Mouse (Mus musculus): ENCODE results near the gene Rpa1.
"Not testable (repeated sequence)": the region's sequence is repeated elsewhere in the genome, so short reads cannot be mapped to it uniquely, and the experiment has no call there.

The Rpa1 gene

DNA sequence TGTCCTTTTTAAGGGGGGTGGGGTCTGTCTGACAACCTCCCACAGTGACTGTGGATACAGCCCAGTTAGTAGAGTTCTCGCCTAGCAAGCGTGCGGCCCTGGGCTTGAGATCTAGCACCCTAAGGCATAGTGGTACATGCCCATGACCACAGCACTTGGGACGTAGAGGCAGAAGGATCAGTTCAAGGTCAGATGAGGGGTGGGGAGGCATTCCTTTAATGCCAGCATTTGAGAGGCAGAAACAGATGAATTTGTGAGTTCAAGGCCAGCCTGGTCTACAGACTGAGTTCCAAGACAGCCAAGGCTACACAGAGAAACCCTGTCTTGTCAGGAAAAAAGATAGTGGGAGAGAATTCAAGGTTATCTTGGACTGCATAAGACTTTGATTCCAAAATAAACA lies 61.3 kb downstream of the Rpa1 start:
- DNase-seq (ENCODE audit: low spot score in 2 of 2): no peak

DNA sequence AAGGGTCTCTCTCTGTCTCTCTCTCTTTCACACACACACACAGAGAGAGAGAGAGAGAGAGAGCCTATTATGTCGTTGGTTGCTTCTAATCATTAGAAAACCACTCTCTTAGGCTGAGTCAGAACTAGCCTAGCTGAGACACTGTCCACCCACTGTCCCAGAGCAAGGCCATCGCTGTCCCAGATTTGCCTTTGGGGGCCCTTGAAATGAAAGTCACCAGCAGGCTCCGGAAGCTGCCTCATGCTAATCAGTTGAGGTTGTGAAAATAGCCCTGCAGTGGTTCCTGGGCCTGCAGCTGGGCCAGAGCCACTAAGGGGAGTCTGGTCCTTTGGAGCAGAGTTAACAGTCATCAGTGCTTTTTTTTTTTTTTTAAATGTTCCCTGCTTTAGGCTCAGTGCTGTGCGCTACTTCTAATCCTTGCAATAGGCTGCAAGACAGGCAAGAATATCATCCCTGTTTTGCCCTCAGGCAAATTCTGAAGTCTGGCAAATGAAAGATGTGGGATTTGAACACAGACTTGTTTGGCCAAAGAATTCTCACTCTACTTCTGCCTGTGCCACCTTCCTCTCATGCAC lies 62.1 kb downstream of the Rpa1 start:
- DNase-seq (ENCODE audit: low spot score in 2 of 2): no peak

GRCm38 (mm10) chr11:75283784-75284183 lies 64.3 kb downstream of the Rpa1 start:
- DNase-seq (ENCODE audit: low spot score in 2 of 2): not testable (repeated sequence)

DNA sequence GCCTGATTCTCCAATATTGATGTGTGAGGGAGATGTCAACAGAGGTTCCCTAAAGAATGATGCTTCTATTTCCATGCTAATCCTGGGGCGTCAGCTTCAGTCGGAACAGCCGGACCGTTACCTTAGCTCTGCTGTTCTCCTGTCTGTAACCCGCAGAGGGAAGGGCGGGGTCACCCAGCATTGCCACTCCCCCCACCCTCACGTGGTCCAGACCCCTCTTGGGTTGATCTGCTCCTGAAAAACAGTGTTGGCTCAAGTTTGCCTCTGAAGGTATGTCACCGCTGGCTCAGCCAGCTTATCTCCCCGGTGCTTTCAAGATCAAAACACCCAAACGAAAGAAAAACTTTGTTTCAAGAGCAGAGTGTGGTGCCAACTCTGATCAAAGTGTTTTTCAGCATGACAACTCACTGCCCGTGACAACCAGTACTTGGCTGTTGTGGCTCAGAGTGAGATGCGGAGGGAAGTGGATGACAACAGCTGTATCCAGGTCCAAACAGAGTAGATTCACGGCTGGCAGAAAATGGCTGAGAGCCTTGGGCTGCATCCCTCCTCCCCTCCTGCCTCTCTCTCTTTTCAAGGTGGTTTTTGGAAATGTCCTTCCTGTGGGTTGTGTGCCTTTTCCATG lies 65.5 kb downstream of the Rpa1 start:
- no peak for DNase-seq (ENCODE audit: low spot score in 2 of 2)

DNA sequence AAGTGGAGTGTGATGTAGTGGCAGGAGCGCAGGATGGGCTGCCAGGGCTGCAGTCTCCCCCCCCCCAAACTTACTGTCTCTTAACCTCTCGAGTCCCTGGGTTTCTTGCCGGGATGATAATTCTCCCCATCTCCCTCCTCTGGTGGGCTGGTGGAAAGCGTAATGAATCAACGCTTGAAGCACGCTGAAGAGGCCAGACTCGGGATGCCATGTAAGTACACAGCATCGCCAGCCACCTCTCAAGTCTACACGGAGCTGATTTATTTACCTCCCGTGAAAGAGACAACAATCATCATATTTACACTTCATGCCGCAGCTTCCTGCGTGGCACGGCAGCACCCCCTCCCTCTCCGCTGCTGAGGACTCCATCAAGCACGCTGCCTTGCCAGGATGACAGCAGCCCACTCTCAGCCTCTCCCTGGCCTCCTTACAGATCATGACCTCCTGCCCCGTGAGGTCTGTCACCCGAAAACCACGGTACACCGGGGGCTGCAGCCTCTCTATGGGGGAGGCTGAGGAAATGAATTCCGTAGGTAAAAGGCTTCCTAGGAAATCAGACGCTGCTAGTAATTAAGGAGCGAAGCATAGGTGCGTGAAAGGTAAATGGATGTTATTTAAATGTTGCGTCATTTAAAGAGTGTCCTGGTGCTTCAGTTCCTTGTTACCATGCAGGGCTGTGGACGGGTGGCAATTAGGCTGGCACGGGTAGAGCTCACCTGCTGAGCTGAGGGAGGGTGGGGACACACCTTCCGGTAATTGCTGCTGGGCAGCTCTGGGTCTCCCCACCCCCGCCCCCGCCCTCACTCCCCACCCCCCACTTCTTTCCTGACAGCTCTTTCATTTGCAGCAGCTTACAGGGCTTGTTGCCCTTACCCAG lies 66.5 kb downstream of the Rpa1 start:
- DNase-seq (ENCODE audit: low spot score in 2 of 2): no peak

- no peak for DNase-seq (ENCODE audit: low spot score in 2 of 2)
Measured at GRCm38 (mm10) chr11:75280435-75281001, 67.6 kb downstream of the Rpa1 start.

- DNase-seq (ENCODE audit: low spot score in 2 of 2): no peak
Measured at GRCm38 (mm10) chr11:75280066-75280410, 68.1 kb downstream of the Rpa1 start.

GRCm38 (mm10) chr11:75279342-75280065 lies 68.6 kb downstream of the Rpa1 start:
- DNase-seq (ENCODE audit: low spot score in 2 of 2): no peak

DNA sequence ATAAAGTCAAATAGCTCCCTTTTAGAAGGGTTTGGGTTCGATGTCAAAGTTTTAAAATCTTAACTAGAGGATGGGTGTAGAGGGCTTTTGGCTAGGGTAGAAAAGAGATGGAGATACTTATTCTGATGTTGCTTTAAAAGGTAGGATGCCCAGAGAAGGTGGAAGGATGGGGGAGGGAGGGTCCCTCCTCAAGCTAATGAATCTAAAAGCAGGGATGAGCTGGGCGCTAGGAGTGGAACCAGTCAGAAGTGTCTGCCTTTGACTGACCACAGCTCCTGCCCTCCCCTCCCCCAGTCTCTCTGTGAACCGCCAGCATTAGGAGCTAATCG lies 69.1 kb downstream of the Rpa1 start:
- no peak for DNase-seq (ENCODE audit: low spot score in 2 of 2)

- DNase-seq (ENCODE audit: low spot score in 2 of 2): no peak
Measured at GRCm38 (mm10) chr11:75278115-75278514, 70.0 kb downstream of the Rpa1 start.

DNA sequence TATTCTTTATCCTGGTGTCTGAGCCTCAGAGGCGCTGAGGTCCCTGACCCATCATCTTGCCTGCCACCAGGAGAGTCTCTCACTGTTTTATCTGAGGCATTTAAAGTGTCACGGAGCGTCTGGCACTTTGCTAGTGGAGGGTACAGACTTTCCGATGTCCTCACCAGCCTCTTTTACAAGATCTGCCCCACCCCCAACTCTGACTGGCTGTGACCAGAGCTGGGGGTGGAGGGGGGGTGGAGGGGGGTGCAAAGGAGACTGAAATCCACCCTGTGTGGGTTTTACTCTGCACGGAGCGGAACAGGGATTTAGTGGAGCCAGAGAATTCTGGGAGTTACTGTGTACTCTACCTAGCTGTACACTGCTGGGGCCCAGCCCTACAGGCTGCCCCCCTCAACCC lies 73.1 kb downstream of the Rpa1 start:
- DNase-seq (ENCODE audit: low spot score in 2 of 2): no peak

DNA sequence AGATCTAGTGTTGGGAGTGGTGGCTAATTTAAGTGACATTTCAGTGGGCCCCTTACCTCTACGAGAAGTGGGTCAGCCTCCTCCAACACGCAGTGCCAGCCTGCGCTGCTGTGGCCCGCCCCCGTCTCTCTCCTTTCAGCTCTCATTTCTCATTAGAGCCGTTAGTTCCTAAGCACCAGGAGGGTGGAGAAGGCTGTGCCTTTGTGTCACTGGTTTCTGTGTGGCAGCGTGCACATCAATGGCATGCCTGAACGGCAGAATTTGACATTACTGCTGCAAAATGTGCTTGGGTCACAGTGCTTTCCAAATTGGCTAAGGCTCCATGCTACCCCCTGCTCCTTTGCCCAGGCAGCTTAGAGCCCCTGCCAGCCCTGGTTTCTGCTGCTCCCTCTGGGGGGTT lies 74.7 kb downstream of the Rpa1 start:
- no peak for DNase-seq (ENCODE audit: low spot score in 2 of 2)

- no peak for DNase-seq (ENCODE audit: low spot score in 2 of 2)
Measured at GRCm38 (mm10) chr11:75270985-75271434, 77.1 kb downstream of the Rpa1 start.

DNA sequence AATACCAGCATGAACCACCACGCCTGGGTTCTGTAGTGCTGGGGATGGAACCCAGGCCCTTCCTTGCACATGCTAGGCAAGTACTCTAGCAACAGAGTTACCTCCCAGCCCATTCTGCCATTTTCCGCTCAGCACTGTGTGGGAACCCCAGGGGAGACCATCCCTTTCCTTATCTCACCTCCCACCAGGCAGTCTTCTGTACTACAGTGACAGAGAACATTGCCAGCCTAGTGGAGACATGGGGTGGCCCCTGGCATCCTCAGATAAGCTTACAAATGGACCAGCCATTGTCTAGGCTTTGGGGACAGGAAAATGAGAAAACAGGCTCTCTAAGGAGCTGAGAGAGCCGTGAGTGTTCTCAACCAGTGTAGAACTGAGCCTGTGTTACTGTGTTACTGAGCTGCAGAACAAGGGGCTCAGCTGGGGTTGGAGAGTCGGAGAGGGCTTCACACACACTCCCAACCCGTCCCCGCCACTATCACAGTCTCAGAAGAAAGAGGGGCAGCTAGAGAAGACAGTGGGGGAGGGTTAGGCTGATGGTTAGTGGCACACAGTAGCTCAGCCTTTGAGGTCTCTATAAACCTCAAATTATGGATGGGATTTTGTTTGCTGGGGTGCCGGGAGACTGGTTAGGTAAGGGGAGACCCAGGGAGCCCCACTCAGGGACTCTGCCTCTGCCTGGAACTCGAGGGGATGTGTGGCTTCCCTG lies 77.7 kb downstream of the Rpa1 start:
- DNase-seq (ENCODE audit: low spot score in 2 of 2): no peak

- DNase-seq (ENCODE audit: low spot score in 2 of 2): no peak
Measured at GRCm38 (mm10) chr11:75269213-75269612, 78.9 kb downstream of the Rpa1 start.

DNA sequence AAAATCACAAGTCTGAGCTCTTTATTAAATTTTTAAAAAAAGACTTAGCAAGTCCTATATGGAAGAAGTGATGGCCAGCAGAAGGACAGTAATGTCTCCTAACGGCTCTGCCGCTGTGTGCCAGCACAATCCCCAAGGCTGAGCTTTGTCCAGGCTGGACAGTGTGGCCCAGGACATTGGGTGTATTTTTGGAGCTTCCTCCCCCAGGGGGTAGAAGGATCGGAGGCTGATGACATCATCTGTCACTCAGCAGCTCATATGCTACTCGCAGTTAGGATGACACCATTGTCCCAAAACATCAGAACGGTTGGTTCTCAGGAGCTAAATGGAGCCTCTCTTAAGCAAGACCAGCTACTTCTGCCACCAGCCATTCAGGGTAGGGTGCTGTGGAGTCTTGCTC lies 79.6 kb downstream of the Rpa1 start:
- DNase-seq (ENCODE audit: low spot score in 2 of 2): no peak

DNA sequence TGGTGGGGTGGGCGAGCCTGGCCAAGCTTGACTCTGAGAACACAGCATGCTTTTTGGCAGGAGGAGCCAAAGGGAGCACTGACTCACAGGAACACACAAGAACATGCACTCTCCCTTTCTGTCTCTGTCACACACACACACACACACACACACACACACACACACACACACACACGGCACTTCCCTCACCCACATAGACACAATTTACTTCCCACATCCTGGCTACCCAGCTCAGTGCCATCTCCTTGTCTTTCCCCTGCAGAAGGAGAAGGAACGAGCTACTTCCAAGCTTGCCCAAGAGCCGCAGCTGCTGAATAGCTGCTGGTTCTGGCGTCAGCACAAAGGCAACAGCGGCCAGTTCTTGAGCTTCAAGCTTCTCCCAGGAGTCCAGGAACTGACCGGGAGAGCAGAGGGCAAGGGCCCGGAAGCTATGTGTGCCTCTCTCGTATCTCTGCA lies 80.3 kb downstream of the Rpa1 start:
- peak in 1 of 2 experiments; percentile 63 for DNase-seq (ENCODE audit: low spot score in 2 of 2)

DNA sequence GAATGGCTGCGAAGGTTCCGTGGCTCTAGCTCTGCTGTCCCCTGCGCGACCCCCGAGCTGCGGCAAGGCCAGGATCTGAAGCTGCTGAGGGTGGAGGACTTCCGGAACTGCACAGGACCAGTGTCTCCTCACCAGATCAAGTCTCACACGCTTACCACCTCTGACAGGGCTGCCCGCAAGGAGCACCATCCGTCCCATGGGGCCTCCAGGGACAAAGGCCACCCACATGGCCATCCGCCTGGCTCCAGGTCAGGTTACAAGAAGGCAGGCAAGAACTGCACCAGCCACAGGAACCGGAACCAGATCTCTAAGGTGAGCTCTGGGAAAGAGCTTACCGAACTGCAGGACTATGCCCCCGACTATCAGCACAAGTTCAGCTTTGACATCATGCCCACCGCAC lies 82.6 kb downstream of the Rpa1 start:
- no peak for DNase-seq (ENCODE audit: low spot score in 2 of 2)

GRCm38 (mm10) chr11:75264550-75264949 lies 83.6 kb downstream of the Rpa1 start:
- DNase-seq (ENCODE audit: low spot score in 2 of 2): no peak

DNA sequence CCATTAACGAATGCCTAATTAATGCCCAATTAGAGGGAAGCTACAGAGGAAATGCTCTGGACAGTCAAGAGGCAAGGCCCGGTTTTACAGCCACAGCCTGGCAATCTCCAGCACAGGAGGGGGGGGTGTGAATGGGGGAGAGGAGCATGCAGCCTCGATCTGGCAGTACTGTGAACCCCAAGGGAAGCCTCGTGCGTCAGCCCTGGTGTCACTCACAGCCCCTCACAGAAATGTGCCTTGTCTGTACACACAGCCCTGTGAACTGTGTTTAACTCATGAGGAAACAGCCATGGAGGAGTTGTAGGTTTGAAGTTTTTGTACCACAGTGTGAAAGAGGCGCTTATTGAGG lies 84.2 kb downstream of the Rpa1 start:
- no peak for DNase-seq (ENCODE audit: low spot score in 2 of 2)

GRCm38 (mm10) chr11:75263274-75263963 lies 84.7 kb downstream of the Rpa1 start:
- DNase-seq (ENCODE audit: low spot score in 2 of 2): no peak
